Mouse (Mus musculus) G1E (cell line): ENCODE measurements at regions not wholly inside any gene's neighbourhood (a gene's known extent, or its start where the extent isn't known, plus 50 kb on each side); places are given as distances from the start of the nearest gene placed in this dataset.

Experiments used
- CTCF ChIP-seq: IDR thresholded peaks from 2 replicates; pipeline ENCODE4 v1.5.1; 2012; ENCODE audit warnings: low read depth, low read length, inconsistent platforms, mixed read lengths
- TAL1 ChIP-seq: conservative IDR thresholded peaks from 2 replicates; pipeline ENCODE4 v1.6.1; 2012; ENCODE audit warnings: low read depth, low read length, inconsistent platforms, mixed read lengths

DNA sequence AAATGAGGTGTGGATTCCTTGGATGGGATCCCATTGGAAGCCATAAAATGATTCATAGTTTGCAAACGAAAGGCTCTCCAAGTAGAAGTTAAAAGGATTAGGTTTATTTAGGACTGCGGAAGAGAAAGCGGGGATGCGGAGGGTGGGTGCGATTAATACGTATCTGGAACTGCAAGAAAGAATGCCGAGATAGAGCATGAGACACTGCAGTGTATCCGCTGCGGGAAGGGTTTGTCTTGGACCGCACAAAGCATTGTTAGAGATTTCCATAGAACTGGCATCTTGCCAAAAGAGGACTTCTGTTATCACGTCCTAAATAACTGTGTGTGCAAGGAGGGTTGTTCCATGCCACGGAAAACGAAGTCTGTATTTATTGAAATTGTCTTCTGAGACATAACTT is 341.4 kb upstream of the Hand2 start:
- TF ChIP-seq CTCF = no peak
- TF ChIP-seq TAL1 = no peak
